Mouse (Mus musculus): ENCODE measurements at regions not wholly inside any gene's neighbourhood (a gene's known extent, or its start where the extent isn't known, plus 50 kb on each side); places are given as distances from the start of the nearest gene placed in this dataset.
A peak's percentile ranks its signal among the peaks of the same experiment; 100 is the strongest.

DNA sequence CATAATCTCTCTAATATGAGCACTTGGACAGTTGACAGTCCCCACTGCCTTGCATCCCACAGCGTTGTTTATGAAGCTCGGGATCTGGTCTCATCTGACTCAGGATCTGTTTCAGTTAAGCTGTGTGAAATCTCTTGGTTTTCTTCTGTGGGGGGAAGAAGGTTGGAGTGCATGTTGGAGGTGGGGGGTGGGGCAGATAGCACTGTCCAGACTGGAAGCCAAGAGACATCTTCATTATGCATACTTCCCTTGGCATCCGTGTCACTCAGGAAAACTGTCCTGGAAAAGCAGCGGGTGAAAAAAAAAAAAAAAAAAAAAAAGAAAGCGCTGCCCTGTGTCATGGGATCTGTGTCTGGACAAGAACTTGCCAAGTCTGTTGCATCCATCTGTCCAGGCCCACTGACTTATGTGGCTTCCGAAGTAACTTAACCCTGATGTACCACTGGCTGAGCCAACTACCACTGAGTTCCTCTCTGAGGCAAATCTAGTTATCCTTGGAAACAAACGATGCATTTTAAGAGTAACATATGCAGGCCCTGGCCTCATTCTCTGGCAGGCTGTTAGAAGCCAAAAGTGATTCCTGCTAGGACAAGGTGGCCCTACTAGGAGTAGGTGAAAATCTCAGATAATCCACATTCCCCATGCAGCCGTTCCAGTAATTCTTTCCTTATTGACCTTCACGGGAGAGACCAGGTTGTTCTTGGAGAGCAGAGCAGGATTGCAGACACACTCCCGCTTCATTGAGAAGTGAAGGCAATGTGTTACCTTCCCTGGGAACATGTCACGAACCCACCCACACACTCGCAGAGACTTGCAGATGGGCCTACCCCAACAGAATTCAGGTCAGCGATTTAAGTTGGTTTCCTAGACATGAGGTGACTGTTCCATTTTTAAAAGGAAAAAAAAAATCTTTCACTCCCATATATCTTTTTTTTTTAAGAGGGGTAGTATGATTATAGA, 439.7 kb downstream of the Epha4 start:
- WGBS = 77% methylated on average over 13 of the region's 13 CpGs
- no peak overlapping the region for H3K4me2 ChIP-seq (ENCODE audit: low read depth, low read length)
- H3K9ac ChIP-seq (ENCODE audit: low read depth, low read length) = no peak overlapping the region
- H3K27me3 ChIP-seq (replicated peaks; ENCODE audit: control insufficient read depth, insufficient read depth, low read length) = no peaks in the 10 kb centered on the region
- H3K36me3 ChIP-seq (ENCODE audit: control insufficient read depth, insufficient read depth, low read length) = no peaks in the 10 kb centered on the region
- no peaks in the 10 kb centered on the region for H3K4me1 ChIP-seq (ENCODE audit: control insufficient read depth, insufficient read depth, low read length)
- no peak overlapping the region for H3K27ac ChIP-seq (ENCODE audit: low read length)
- H3K4me3 ChIP-seq (ENCODE audit: low read length) = no peak overlapping the region
- H3K9me3 ChIP-seq (ENCODE audit: control insufficient read depth, low read length) = no peaks in the 10 kb centered on the region
- ATAC-seq = no peak

DNA sequence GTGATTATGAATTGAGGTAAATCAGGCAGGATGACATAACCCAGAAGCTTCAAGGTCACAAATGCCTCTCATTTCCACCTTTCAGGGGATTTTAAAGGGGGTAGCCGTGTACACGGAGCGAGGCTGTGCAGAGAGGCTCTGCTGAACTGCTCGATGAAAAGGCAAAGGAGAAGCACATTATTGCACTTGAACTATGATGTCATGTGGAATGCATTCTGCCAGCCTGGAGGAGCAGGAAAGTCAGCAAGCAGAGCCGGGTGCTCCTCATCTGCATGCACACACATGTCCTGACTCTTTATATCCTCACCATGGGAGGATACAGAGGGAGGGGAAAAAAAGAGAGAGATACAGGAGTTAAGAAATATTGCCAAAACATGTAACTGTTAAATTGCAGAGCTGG, 434.1 kb downstream of the Epha4 start:
- H3K4me1 ChIP-seq (ENCODE audit: control insufficient read depth, insufficient read depth, low read length) = peaks cover 3% of the 10 kb centered on the region; the same call in 1 of the 2 replicates
- H3K27me3 ChIP-seq (replicated peaks; ENCODE audit: control insufficient read depth, insufficient read depth, low read length) = no peaks in the 10 kb centered on the region
- no peak overlapping the region for H3K27ac ChIP-seq (ENCODE audit: low read length)
- 0 out of 2 replicates have a peak, but pooled peaks have one; percentile 28 for ATAC-seq
- no peak overlapping the region for H3K4me3 ChIP-seq (ENCODE audit: low read length)
- H3K9me3 ChIP-seq (ENCODE audit: control insufficient read depth, low read length) = no peaks in the 10 kb centered on the region
- WGBS = 33% methylated on average over 5 of the region's 5 CpGs
- no peaks in the 10 kb centered on the region for H3K36me3 ChIP-seq (ENCODE audit: control insufficient read depth, insufficient read depth, low read length)
- H3K4me2 ChIP-seq (ENCODE audit: low read depth, low read length) = no peak overlapping the region
- H3K9ac ChIP-seq (ENCODE audit: low read depth, low read length) = no peak overlapping the region

DNA sequence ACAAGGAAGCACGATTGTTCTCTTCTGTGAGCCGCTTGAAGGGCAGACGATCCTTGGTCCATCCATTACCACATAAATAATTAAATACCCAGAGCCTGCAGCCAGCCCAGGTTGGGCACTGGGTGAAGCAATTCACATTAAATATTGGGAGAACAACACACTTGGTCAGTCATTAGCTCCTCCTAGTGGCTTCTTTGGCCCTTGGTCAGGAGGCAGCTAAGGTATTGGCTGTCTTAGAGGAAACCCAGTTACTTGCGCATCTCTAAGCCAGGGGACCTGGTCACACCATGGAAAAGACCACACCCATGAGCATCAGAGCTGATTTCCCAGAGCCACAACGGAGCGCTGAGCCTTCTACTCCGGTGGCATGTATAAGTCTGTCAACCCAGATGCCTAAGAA, 433.2 kb downstream of the Epha4 start:
- ATAC-seq = no peak
- Histone ChIP-seq H3K4me1 (ENCODE audit: control insufficient read depth, insufficient read depth, low read length) (peaks cover 3% of the 10 kb centered on the region; the same call in 1 of the 2 replicates), H3K27ac (ENCODE audit: low read length) (no peak overlapping the region), H3K4me3 (ENCODE audit: low read length) (no peak overlapping the region), H3K9ac (ENCODE audit: low read depth, low read length) (no peak overlapping the region), H3K9me3 (ENCODE audit: control insufficient read depth, low read length) (no peaks in the 10 kb centered on the region), H3K27me3 (replicated peaks; ENCODE audit: control insufficient read depth, insufficient read depth, low read length) (no peaks in the 10 kb centered on the region), H3K36me3 (ENCODE audit: control insufficient read depth, insufficient read depth, low read length) (no peaks in the 10 kb centered on the region), H3K4me2 (ENCODE audit: low read depth, low read length) (no peak overlapping the region)
- 51% methylated on average over 7 of the region's 7 CpGs for WGBS

DNA sequence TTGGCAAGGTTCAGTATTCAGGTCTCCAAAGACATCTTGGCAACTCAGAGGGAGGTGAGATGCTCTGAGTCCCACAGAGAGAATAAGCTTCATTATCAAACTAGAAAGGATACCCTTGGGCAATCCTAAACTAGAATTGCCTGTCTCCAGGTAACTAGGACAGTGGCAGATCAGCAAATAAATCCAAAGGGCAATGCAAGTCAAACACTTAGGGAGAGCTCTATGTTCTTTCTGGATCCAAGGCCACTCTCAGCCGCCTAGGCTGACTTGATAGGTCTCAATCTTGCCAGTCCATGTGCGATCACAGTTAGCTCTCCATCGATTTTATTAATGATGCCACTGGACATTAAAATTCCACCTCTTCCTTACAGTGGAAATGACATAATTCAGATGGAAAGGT, 432.5 kb downstream of the Epha4 start:
- Histone ChIP-seq H3K27me3 (replicated peaks; ENCODE audit: control insufficient read depth, insufficient read depth, low read length) (no peaks in the 10 kb centered on the region), H3K27ac (ENCODE audit: low read length) (no peak overlapping the region), H3K4me3 (ENCODE audit: low read length) (no peak overlapping the region), H3K9ac (ENCODE audit: low read depth, low read length) (no peak overlapping the region), H3K4me1 (ENCODE audit: control insufficient read depth, insufficient read depth, low read length) (peaks cover 3% of the 10 kb centered on the region; the same call in 1 of the 2 replicates), H3K9me3 (ENCODE audit: control insufficient read depth, low read length) (no peaks in the 10 kb centered on the region), H3K4me2 (ENCODE audit: low read depth, low read length) (no peak overlapping the region), H3K36me3 (ENCODE audit: control insufficient read depth, insufficient read depth, low read length) (no peaks in the 10 kb centered on the region)
- WGBS = 67% methylated on average over 3 of the region's 3 CpGs
- no peak for ATAC-seq

DNA sequence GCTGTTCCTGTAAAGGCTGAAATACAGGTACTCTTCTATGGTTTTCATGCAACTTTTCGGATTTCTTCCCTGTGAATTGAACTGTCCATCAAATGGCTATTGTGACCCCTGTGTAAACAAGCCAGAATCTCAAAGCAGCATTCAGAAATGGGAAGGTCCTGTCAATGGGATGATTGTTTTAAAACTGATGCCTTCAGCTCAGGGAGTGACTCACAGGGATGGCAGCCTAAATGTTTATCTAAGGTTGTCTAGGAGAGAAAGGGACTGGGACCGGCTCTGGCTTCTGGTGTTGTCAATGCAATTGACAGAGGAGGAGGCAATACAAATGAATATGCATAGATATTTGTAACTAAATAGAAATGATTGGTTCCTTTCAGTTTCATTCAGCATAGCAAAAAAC, 421.3 kb downstream of the Epha4 start:
- H3K27ac ChIP-seq (ENCODE audit: low read length) = no peak overlapping the region
- no peaks in the 10 kb centered on the region for H3K27me3 ChIP-seq (replicated peaks; ENCODE audit: control insufficient read depth, insufficient read depth, low read length)
- H3K9ac ChIP-seq (ENCODE audit: low read depth, low read length) = no peak overlapping the region
- H3K4me2 ChIP-seq (ENCODE audit: low read depth, low read length) = no peak overlapping the region
- no peak overlapping the region for H3K4me3 ChIP-seq (ENCODE audit: low read length)
- no peaks in the 10 kb centered on the region for H3K36me3 ChIP-seq (ENCODE audit: control insufficient read depth, insufficient read depth, low read length)
- no peaks in the 10 kb centered on the region for H3K4me1 ChIP-seq (ENCODE audit: control insufficient read depth, insufficient read depth, low read length)
- no peak for ATAC-seq
- no peaks in the 10 kb centered on the region for H3K9me3 ChIP-seq (ENCODE audit: control insufficient read depth, low read length)
- WGBS = 38% methylated on average over 2 of the region's 2 CpGs

DNA sequence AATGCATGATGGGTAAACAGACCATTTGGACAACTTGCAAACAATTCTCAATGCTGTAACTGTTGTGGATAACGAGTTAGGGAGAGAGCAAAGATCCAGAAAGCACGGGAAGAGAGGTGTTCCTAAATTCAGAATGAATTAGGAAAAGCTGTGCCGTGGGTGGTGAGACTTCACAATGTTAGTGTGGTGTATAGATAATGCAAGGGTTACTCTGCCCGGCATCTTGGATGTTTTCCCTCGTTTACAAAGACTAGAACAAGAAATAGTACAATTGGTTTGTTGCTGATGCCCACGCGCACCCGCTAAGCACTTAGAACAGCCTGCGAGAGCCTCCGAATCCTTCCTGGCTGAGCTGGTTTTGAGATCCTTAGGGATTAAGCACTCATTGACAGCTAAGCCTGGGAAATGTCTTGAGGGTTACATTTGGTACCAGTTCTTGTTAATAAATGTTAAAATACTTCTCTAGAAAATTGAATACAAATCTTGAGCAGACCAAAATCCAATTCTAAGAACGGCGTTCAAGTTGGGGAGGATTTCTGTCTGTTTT, 413.1 kb downstream of the Epha4 start:
- no peak overlapping the region for H3K4me3 ChIP-seq (ENCODE audit: low read length)
- H3K9ac ChIP-seq (ENCODE audit: low read depth, low read length) = no peak overlapping the region
- no peaks in the 10 kb centered on the region for H3K9me3 ChIP-seq (ENCODE audit: control insufficient read depth, low read length)
- H3K27ac ChIP-seq (ENCODE audit: low read length) = no peak overlapping the region
- WGBS = 61% methylated on average over 12 of the region's 12 CpGs
- no peaks in the 10 kb centered on the region for H3K4me1 ChIP-seq (ENCODE audit: control insufficient read depth, insufficient read depth, low read length)
- no peak for ATAC-seq
- no peak overlapping the region for H3K4me2 ChIP-seq (ENCODE audit: low read depth, low read length)
- no peaks in the 10 kb centered on the region for H3K36me3 ChIP-seq (ENCODE audit: control insufficient read depth, insufficient read depth, low read length)
- no peaks in the 10 kb centered on the region for H3K27me3 ChIP-seq (replicated peaks; ENCODE audit: control insufficient read depth, insufficient read depth, low read length)

DNA sequence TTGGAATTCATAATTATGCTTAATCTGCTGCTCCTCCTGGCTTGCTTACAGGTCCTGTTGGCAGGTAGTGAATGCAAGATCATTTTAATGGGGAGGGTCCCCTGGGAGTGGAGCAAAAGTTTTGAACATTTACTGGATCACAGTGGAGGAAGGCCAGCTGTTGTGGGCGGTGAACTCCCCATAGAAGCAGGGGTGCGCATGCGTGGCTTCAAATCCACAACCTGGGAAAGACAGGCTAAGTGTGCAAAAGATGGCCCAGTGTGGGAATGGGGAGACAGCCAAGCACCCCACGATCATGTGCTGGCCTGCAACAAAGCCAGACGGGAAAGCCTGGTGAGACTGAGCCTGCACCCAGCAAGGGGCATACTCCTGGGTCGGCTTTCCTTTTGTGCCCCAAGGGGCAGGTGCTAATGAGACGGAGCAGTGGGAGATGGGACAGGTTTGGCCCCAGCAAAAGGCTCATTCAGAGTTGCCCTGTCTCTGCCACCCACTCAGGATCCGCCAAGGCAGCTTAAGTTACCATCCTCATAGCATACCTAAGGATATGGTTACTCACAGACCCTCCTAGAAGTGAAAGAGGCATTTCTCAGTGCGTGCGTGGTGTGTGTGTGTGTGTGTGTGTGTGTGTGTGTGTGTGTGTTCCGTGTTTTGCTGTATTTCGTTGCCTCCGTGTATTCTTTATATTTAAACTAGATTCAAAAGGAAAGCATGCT, 412.3 kb downstream of the Epha4 start:
- Histone ChIP-seq H3K9me3 (ENCODE audit: control insufficient read depth, low read length) (no peaks in the 10 kb centered on the region), H3K4me3 (ENCODE audit: low read length) (no peak overlapping the region), H3K9ac (ENCODE audit: low read depth, low read length) (no peak overlapping the region), H3K36me3 (ENCODE audit: control insufficient read depth, insufficient read depth, low read length) (no peaks in the 10 kb centered on the region), H3K4me2 (ENCODE audit: low read depth, low read length) (no peak overlapping the region), H3K27ac (ENCODE audit: low read length) (no peak overlapping the region), H3K4me1 (ENCODE audit: control insufficient read depth, insufficient read depth, low read length) (no peaks in the 10 kb centered on the region), H3K27me3 (replicated peaks; ENCODE audit: control insufficient read depth, insufficient read depth, low read length) (no peaks in the 10 kb centered on the region)
- 74% methylated on average over 13 of the region's 13 CpGs for WGBS
- no peak for ATAC-seq

DNA sequence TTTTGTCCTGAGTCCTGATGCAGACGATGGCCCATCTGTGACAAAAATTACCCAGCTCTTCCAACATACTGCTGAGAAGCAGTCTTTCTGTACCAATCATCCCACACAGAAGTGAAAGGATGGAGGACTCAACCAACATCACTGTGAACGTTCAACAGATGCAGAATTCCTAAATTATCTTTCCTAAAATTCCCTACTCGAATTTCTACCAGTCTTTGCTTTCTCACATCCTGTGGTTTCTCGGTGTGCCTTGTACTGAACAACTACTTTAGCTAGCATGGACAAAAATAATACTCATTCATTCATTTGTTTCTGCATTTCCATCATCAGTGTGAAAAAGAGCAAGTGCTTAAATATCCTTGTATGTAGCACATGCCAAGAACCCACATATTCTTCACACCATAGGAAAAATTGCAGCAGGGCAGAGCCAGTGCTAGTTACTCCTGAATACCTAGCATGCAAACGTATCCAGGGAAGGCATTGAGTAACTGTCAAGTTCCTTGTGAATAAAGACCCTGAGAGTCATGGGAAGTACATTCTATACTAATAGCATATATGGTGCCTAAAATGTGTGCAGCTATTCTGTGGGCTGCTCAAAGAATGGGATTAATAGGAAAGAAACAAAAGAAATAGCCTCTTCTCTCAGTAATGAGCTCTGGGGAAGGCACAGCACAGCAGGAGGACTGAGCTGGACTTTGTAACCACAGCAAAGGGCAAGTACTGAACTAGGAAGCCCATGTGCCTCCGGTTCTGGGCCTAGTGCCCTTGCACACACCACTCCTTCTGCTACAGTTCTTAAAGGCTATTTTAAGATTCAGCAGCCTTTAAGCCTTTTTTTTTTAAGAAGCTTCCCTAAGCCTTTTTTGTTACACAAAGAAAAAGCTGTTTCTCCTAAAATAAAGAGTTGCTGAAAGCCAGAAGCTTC, 404.8 kb downstream of the Epha4 start:
- WGBS = 77% methylated on average over 6 of the region's 6 CpGs
- Histone ChIP-seq H3K27ac (ENCODE audit: low read length) (no peak overlapping the region), H3K9ac (ENCODE audit: low read depth, low read length) (no peak overlapping the region), H3K27me3 (replicated peaks; ENCODE audit: control insufficient read depth, insufficient read depth, low read length) (no peaks in the 10 kb centered on the region), H3K4me2 (ENCODE audit: low read depth, low read length) (no peak overlapping the region), H3K9me3 (ENCODE audit: control insufficient read depth, low read length) (no peaks in the 10 kb centered on the region), H3K36me3 (ENCODE audit: control insufficient read depth, insufficient read depth, low read length) (no peaks in the 10 kb centered on the region), H3K4me3 (ENCODE audit: low read length) (no peak overlapping the region), H3K4me1 (ENCODE audit: control insufficient read depth, insufficient read depth, low read length) (no peaks in the 10 kb centered on the region)
- ATAC-seq = no peak

Data from intestine, embryonic 16.5 days (tissue).